Mouse (Mus musculus) cortical plate, adult 2 months (tissue): ENCODE results near the gene Plau. TPM values are rescaled to one million over a fixed set of nuclear protein-coding genes. Genes with fewer than 3 reads are reported as not detected.

Experiments
- H3K27ac ChIP-seq: fragments of 200-500 bp; 2 replicates; pipeline ENCODE4 v1.5.1; 2012; ENCODE audit warnings: low read length, control low read depth, inconsistent platforms; ENCODE audit not compliant: insufficient read depth
- H3K4me1 ChIP-seq: fragments of 200-500 bp; 2 replicates; pipeline ENCODE4 v1.6.1; 2011; ENCODE audit warnings: low read length; ENCODE audit not compliant: control insufficient read depth, insufficient read depth
- H3K4me3 ChIP-seq: fragments of 200-500 bp; 2 replicates; pipeline ENCODE4 v1.5.1; 2011; ENCODE audit warnings: mild to moderate bottlenecking, low read length, control low read depth; ENCODE audit not compliant: insufficient read depth
- CTCF ChIP-seq: fragments of 200-500 bp; IDR thresholded peaks from 2 replicates; pipeline ENCODE4 v1.5.1; 2011; ENCODE audit warnings: mild to moderate bottlenecking, control low read depth, low read length; ENCODE audit not compliant: insufficient read depth; ENCODE audit errors: extremely low read depth
- POLR2A ChIP-seq: fragments of 200-500 bp; IDR thresholded peaks from 2 replicates; pipeline ENCODE4 v1.6.1; 2011; ENCODE audit warnings: mild to moderate bottlenecking, low read length, control low read depth; ENCODE audit not compliant: insufficient read depth; ENCODE audit errors: extremely low read depth
- polyA plus RNA-seq: library from polyadenylated mRNA; depleted of rRNA; stranded (reverse); fragments of >200 nt; gene quantifications from 2 replicates; pipeline ENCODE4 v1.2.3, GENCODE M21; 2012

The Plau gene
- polyA plus RNA-seq, 1 experiment, result 4.2 TPM

GRCm38 (mm10) chr14:20804481-20804880 lies 32.0 kb upstream of the Plau start:
- Histone ChIP-seq H3K4me3 (no peak overlapping the region), H3K27ac (no peak overlapping the region), H3K4me1 (peaks cover 3% of the 10 kb centered on the region; the same call in 1 of the 2 replicates)
- TF ChIP-seq CTCF (no peak), POLR2A (no peak)

- Histone ChIP-seq H3K27ac (no peak overlapping the region), H3K4me3 (no peak overlapping the region), H3K4me1 (peaks cover 3% of the 10 kb centered on the region; the same call in 1 of the 2 replicates)
- no peak for TF ChIP-seq POLR2A
- TF ChIP-seq CTCF, result no peak
Measured at GRCm38 (mm10) chr14:20804964-20805672, 31.3 kb upstream of the Plau start.

- TF ChIP-seq CTCF, result no peak
- TF ChIP-seq POLR2A, result no peak
- H3K27ac ChIP-seq, result no peak overlapping the region
- no peak overlapping the region for H3K4me3 ChIP-seq
- peaks cover 3% of the 10 kb centered on the region; the same call in 1 of the 2 replicates for H3K4me1 ChIP-seq
Measured at GRCm38 (mm10) chr14:20806116-20806840, 30.2 kb upstream of the Plau start.

- no peak for TF ChIP-seq POLR2A
- no peak for TF ChIP-seq CTCF
- peaks cover 3% of the 10 kb centered on the region; the same call in 1 of the 2 replicates for H3K4me1 ChIP-seq
- no peak overlapping the region for H3K4me3 ChIP-seq
- no peak overlapping the region for H3K27ac ChIP-seq
Measured at GRCm38 (mm10) chr14:20809349-20809748, 27.1 kb upstream of the Plau start.

GRCm38 (mm10) chr14:20809820-20810219 lies 26.6 kb upstream of the Plau start:
- Histone ChIP-seq H3K4me1 (peaks cover 3% of the 10 kb centered on the region; the same call in 1 of the 2 replicates), H3K27ac (no peak overlapping the region), H3K4me3 (no peak overlapping the region)
- TF ChIP-seq CTCF, result no peak
- TF ChIP-seq POLR2A, result no peak

GRCm38 (mm10) chr14:20811236-20811635 lies 25.2 kb upstream of the Plau start:
- Histone ChIP-seq H3K4me3 (no peak overlapping the region), H3K4me1 (peaks cover 1% of the 10 kb centered on the region; the same call in 1 of the 2 replicates), H3K27ac (no peak overlapping the region)
- TF ChIP-seq POLR2A (no peak), CTCF (no peak)

GRCm38 (mm10) chr14:20811779-20812406 lies 24.6 kb upstream of the Plau start:
- TF ChIP-seq POLR2A (no peak), CTCF (no peak)
- no peak overlapping the region for H3K27ac ChIP-seq
- H3K4me1 ChIP-seq, result peaks cover 1% of the 10 kb centered on the region; the same call in 1 of the 2 replicates
- H3K4me3 ChIP-seq, result no peak overlapping the region

- Histone ChIP-seq H3K4me1 (no peaks in the 10 kb centered on the region), H3K4me3 (no peak overlapping the region), H3K27ac (no peak overlapping the region)
- TF ChIP-seq CTCF (no peak), POLR2A (no peak)
Measured at GRCm38 (mm10) chr14:20815448-20815847, 21.0 kb upstream of the Plau start.

- no peak overlapping the region for H3K4me3 ChIP-seq
- no peak overlapping the region for H3K27ac ChIP-seq
- no peaks in the 10 kb centered on the region for H3K4me1 ChIP-seq
- TF ChIP-seq CTCF, result no peak
- no peak for TF ChIP-seq POLR2A
Measured at GRCm38 (mm10) chr14:20824517-20824916, 11.9 kb upstream of the Plau start.
